Mouse (Mus musculus): ENCODE data around the gene Cep112.

GRCm38 (mm10) chr11:108752301-108752700, 327.3 kb downstream of the Cep112 start:
- TF ChIP-seq CTCF (IDR thresholded peaks at IDR 0.05; ENCODE audit: low read depth): no peak
- no peak for TF ChIP-seq EP300 (IDR thresholded peaks at IDR 0.05; ENCODE audit: low read depth)

Measured in liver, embryonic 14.5 days (tissue).